Mouse (Mus musculus) induced T-regulatory cell, adult 2 months (primary cell): ENCODE data around the gene Wasf2.

Experiments used
- DNase-seq: peaks from one replicate; pipeline ENCODE4 v3.0.0-alpha.2; 2012; ENCODE audit warnings: low read depth

Gene Wasf2

DNA sequence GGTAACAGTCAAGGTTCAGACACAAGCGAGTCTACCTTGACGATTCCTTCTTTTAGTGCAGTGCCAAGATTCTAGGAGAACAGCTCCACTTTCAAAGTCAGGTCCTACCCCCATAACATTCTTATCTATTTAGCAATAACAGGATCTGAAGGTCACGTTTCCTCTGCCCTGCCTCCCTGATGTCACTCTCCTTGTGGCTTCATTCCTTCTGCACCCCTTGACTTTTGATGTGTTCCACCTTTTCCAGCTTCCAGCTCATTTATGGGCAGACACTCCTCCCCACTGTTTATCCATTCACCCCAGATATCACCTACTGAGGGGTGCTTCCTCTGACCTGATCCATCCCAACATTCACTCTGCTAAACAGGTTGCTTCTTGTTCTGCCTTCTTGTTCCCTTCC is 3.2 kb upstream of the Wasf2 start:
- no peak for DNase-seq

DNA sequence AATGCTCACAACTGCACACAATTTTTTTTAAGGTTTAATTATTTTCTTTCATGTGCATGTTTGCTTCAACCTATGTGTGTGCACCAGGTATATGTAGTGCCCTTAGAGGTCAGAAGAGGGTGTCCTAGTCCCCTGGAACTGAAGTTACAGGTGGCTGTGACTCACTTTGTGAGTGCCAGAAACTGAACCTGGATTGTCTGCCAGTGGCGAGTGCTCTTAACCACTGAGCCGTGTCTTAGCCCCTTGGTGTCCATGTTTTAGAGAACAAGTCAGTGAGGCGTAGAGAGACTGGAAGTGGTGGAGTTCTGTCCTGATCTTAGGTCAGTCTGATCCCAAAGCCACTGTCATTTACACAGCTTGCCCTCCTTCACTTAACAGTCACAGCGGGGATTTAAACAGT is 2.4 kb upstream of the Wasf2 start:
- DNase-seq, result no peak

DNA sequence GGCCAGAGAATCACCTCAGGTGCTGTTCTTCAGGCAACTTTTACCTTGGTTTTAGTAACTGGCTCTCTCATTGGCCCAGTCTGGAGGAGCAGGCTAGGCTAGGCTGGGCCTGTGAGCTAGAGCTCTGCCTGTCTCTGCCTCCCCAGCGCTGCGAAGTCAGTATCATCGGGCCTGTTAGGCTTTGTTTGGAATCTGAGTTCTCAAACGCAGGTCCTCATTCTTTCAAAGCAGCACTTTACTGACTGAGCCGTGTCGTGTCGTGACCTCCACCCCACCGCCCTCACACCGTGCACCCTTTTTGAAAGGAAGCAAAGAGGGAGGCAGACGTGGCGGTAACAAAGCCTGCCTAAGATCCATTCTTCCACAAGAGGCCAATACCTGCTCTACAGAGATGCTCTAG is 914 bp upstream of the Wasf2 start:
- DNase-seq, result no peak

DNA sequence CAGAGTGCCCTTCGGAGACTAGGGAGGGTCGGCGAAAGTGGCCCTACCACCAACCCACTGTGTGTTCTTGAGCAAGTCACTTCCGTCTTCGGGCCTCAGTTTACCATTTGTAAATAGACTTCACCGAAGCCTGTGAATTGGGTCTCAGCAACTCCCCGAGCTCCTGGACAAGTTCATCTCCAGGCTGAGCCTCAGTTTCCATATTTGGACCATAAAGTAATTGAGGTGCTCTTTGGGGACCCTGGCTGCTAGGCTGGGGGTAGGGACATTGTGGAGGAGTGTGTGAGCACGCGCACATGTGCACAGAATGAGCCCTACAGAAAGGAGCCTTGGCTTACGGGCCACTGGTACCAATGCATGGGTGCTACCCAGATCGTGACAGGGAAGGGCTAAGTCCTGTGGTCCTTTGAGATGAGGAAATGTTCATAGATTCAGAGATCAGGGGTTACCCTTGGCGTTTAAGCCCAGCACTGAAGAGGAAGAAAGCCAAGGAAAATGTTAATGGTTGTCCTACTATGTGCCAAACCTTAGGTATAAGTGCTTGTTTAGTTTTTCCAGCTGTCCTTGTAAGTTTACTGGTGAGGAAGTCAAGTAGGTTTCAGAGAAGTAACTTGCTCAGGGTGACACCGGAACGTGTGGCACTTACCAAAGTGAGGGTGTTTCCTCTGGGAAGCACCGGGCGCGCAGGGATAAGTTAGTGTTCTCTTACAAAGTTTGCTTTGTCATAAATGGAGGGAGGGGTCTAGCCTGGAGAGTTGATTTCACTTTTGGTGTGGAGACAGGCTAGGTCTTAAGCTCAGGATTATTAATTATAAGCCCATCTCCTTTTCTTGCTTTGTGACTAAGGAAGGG is 811 bp downstream of the Wasf2 start:
- peak; percentile 78 for DNase-seq

DNA sequence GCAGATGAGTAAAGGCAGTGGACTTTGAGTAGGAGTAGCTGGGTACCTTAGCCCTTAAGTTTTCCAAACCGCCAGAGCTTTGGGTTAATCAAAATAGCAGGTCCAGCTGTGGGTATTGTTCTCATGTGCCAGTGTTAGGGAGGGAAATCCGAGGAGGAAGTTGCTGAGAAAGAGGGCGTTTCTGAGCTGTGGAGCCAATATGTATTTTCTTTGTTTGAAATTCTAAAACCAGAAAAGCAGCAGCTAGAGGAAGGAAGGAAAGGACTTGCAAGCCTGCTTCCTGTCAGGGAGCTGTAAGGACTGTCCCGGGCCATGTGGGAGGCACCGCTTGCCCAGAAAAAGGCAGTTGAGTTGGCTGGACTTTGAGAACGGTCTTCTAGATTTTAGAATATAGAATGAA is 1.7 kb downstream of the Wasf2 start:
- DNase-seq, result peak; percentile 66

DNA sequence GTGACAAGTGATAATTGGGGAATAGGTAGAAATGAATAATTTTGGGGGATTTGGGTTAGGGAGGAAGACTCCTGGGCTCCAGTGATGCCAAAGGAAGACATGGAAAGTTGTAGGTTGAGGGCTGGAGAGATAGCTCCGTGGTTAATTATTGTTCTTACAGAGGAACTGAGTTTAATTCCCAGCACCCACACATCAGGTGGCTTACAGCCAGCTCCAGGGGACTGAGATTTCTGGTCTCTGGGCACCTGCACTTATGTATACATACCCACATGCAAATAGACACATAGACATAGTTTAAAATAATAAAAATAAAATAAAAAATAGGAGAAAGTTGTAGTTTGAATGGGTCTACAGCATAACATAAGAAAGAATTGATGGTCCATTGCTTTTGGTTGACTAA is 6.6 kb downstream of the Wasf2 start:
- DNase-seq, result no peak

DNA sequence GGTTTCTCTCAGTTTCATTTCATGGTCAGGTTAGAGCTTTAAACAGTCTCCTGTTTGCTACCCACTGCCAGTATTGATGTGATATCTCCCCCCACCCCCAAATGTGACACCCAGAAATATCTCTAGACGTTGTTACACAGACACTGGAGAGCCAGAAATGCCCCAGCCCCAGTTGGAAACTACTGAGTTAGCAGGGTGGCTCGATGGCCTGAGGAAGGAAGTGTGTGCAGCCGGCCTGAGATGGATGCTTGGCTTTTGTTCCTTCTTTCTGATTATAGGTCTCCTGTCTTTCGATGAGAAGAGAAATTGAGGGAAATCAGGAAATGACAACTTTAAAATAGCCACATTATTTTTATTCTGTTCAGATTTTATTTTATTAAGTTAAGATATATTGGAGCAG is 8.7 kb downstream of the Wasf2 start:
- DNase-seq, result peak; percentile 49

DNA sequence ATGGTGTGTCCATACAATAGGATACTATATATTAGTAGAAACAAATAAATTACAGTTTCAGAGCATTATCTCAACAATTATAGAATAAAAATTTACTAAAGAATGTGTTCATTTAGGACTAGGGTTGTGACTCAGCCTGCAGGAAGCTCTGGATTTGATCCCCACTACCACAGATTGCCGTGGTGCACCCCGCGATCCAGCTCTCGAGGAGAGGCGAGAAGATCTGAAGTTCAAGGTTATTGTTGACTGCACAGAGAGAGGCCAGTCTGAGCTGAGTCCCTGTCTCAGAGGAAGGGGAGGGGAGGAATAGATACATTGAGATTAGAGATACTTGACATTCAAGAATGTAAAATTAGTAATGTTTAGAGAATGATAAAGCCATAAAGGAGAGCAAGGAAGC is 24.7 kb downstream of the Wasf2 start:
- DNase-seq, result no peak

DNA sequence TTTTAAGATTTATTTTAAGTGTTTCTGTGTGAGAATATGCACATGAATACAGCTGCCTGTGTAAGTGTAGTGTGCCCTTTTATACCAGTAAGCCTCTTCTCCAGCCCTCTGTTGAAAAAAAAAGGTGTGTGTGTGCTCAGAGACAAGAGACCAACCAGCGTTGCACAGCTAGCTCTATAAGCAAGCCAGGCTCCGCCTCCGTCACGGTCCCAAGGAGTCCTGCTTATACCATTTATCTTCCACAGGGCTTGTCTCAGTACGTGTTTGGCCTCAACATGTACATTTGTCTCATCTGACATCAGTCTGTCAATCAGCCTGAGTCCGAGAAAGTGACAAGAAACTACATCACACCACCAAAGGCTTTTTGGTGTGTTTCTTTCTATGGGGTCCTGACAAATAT is 25.4 kb downstream of the Wasf2 start:
- no peak for DNase-seq

DNA sequence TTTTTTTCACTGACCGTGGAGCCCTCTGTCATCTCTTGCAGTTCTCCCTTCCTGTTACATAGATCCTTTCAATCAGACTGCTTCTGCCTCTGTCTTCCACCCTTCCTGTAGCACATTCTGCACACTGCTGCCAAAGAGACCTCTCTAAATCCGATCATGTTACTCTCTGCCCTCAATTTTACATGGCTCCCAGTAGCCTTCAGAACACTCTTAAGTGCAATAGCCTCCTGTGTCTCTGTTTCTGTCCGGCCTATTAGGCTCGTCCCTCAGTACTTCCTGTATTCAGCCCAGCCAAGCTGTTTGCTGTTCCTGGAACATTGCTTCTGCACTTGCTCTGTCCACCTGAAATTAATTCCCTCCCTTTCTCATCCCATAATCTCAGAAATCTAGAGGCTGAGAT is 26.1 kb downstream of the Wasf2 start:
- no peak for DNase-seq

DNA sequence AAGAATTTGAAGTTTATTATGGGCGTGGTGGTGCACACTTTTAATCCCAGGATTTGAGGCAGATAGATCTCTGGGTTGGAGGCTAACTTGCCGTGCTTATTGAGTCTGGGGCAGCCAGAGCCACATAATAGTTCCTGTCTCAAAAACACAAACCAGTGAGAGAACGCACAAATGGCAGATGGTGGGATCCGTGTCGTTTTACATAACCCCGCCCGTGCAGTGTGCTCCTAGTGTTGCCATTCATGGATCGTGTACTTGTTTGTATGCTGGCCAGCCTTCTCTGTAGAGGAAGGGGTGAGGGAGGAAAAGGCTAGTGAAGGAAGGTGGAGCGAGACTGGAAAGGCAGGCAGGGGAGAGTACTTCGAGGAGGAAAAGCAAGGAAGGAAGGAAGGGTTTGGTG is 26.5 kb downstream of the Wasf2 start:
- no peak for DNase-seq

DNA sequence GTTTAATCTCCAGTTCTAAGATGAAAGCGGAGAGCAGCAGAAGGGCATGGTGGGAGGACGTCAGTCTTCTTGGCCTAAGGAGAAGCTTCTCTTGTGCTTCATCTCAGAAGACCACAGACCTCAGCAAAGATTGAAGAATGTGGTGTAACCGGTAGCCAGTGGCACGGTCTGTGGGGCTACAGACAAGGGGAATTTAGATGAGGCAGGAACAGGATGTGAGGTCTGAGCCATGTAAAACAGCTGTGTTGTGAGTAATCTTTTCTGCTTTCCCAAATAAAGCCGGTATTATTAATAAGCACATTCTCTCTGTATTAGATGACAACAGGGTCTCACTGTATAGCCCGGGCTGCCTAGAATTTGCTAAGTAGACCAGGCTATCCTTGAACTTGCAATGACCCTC is 28.8 kb downstream of the Wasf2 start:
- peak; percentile 81 for DNase-seq

DNA sequence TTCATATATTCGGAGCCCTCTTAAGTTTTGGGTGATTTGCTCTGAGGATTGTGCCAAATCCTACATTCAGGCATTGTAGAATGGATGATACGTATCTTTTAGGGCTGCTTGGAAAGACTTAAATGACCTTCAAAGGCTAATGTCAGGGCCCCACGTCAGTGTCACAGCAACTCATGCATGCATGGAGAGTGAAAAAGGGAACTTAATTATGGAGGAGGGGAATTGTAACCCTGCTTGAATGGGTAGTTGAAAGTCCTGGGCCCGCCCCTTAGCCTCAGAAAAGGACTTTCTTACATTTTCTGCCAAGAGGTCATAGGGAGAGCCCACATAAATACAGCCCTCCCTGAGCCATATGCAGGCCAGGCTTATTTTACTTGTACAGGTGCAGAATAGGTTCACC is 29.3 kb downstream of the Wasf2 start:
- DNase-seq, result no peak

DNA sequence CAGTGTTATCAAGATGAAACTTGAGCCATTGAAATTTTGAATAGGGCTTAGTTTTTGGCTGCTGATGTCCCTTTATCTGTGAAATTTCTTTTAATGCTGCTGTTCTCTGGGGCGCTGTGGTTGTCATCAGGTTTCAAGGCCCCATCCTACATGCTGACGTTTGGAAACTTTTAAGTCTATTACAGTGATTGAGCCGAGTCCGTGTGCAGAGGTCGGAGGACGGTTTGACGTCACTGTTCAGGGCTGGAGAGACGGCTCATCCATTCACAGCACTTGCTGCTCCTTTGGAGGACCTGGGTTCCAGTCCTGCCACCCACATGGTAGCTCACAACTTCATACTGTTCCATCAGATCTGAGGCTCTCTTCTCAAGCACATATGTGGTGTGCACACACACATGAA is 29.9 kb downstream of the Wasf2 start:
- no peak for DNase-seq

DNA sequence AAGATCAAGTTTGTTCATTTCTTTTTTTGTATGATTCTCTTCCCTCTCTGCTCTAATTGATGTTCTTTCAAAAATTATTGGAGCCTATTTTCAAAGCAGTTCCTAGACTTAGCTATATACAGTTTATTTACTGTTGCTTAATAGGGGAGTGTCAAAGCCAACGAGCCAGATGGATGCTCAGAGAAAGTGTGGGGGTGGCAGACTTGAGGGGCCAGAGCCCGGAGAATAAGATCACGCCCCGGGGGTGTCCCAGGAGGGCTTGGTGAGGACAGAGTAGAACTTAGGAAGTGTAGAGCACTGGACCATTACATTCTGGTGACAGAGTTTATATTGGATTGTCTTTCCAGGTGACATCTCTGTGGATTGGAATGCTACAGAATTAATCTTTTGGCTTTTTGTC is 30.5 kb downstream of the Wasf2 start:
- no peak for DNase-seq

DNA sequence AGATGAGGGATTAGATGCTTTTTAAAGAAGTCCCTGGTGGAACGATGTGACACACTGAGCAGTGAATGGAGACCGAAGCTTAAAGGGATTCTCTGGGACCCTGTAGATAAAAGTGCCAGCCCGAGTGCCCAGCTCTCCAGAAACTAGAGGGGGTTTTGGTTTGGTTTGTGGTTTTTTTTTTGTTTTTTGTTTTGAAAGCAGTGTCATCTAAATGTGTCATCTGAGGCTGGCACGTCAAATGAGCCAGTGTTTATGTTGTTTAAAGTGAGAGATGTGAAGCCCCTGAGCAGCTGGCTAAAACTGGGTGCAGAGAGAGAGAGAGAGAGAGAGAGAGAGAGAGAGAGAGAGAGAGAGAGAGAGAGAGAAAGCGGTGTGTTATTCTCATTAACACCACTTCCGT is 31.9 kb downstream of the Wasf2 start:
- DNase-seq, result peak; percentile 82

DNA sequence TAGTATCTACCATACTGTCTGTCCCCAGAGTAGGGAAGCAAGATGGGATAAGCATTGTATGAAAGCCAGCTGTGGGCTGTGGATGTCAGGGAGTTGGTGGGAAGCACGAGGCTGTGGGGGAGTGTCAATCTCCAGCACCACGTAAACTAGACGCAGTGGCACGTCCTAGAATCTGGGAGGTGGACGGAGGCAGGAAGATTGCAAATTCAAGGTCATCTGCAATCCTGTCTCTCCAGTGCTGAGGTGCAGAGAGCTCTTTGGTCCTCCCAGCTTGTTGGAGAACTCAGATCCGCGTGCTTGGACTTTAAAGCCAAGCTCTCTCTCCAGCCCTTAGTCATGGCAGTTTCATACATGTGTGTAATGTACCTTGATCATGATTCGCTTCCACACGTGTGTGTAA is 36.5 kb downstream of the Wasf2 start:
- DNase-seq, result no peak

DNA sequence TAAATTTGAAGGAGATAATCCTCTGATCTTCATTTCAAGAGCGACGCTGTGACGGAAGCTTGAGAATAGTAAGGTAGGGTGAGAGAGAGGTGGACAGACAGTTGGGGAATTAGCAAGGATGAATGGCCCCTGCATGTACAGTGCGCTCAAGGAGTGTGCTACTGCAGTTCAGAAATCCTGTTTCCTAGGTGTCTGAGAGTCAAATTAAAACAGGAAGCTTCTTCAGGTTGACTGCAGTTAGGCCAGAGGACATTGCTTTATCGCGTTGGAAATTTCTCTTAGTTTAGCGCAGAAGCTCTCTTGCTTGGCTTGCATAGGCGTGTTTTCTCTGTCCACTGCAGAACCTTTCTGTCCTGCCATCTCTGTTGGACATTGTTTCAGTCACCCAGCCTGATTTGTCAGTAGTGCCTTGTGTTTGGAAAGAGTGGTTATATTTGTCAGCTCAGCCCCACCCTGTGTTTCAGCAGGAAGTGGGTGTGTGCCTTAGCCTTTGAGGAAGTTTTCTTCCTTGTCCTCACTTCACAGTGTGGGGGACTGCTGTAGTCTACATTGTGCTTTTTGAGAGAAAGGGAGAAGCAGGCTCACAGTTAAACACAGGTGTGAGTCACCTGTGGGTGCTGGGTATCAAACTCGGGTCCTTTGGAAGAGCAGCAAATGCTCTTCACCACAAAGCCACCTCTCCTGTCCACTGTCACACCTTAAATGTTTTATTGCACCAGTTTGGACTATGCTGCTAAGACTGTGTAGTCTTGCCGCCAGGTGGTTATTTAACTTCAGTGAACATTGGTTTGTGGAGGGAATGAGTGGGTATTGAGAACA is 39.1 kb downstream of the Wasf2 start:
- DNase-seq, result peak; percentile 80

DNA sequence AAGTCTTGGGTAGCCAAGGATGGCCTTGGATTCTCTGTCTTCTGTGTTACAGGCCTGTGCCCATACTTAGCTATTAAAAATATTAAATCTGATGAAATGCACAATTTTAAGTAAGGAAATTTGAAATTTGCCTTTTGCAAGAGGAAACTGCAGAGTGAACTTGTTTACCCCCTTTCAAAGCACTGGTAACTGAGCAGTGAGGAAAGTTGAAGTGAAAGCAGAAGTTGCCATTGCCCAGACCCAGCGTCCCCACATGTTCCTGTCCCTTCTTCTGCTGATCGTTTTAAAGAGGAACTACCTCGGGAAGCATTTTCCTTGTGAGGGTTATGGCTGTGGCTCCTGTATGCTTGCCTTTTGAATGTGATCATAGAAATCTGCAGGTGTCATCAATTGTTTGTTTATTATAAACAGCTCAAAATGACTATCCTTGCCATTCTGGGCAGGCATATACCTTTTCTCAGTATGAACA is 39.8 kb downstream of the Wasf2 start:
- peak; percentile 65 for DNase-seq

DNA sequence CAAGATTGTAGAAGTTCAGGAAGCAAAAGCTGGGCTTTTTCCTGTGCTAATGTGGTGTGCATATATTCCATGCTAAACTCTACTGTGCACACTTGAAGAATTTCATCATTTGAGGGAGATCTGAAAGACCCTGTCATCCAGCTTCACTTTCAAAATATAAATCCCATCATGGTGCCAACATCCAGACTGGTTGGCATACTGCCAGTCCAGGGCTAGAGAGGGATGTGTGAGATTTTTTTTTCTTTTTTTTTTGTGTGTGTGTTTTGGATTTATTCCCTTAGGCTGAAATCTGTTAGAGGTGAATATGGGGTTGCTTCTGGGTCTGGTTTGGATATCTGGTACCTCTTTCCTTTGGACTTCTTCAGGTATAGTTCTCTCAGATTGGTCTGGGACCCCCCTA is 40.3 kb downstream of the Wasf2 start:
- DNase-seq, result no peak

DNA sequence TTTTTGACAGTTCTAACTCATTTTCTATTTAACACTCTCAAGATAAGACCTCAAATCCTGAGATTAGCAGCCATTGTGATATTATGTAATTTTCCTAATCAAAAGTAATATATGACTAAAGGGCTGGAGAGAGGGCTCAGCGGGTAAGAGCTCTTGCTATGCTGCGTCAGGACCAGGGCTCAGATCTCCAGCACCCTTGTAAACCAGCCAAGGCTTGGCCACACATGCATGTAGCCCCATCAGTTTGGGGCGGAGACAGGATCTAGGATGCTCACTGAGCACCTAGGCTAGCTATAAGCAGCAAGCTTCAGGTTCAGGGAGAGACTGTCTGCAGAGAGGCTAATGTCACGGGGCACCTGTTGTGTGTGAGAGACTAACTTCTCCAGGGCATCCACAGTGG is 42.1 kb downstream of the Wasf2 start:
- no peak for DNase-seq

DNA sequence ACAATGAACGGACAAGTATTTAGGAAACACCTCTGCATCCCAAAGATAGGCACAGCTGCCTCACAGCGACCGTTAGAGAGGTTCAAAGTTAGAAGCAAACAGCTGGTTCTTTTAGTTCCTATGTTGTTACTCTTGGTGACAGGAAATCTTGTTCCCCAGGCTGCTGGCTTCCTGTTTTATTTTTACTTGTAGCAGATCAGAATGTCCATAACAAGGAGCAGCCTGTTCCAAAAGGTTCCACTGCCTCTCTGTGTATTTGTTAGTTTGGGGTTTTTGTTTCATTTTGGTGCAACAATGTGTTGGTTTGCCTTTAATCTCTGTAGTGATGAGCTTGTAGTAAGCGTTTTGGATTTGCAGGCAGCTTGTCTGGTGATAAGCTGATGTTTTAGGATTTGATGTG is 44.1 kb downstream of the Wasf2 start:
- DNase-seq, result peak; percentile 73

DNA sequence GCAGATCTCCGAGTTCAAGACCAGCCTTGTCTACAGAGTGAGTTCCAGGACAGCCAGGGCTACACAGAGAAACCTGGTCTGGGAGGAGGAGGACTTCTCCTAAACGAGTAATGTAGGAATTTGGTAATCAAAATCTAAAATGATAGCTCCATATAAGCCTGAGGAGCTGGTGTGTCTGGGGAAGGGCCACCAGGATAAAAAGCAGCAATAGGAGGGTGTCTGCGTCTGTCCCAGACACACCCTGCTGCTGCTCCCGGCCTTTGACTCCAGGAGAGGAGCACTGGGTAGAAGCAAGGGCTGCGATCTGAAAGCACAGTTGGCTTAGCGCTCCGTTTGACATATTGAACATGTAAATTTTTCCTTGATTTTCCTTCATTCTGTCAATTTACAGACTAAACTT is 45.0 kb downstream of the Wasf2 start:
- no peak for DNase-seq
